Mouse (Mus musculus): ENCODE measurements around the gene Apex2. TPM values are rescaled to one million over a fixed set of nuclear protein-coding genes. Genes with fewer than 3 reads are reported as not detected.

Gene Apex2
- polyA plus RNA-seq (2015; fragmentation: Nextera tagmentation; extraction: Ambion mirVana): 9.8 and 10.2 TPM in 2 replicates

DNA sequence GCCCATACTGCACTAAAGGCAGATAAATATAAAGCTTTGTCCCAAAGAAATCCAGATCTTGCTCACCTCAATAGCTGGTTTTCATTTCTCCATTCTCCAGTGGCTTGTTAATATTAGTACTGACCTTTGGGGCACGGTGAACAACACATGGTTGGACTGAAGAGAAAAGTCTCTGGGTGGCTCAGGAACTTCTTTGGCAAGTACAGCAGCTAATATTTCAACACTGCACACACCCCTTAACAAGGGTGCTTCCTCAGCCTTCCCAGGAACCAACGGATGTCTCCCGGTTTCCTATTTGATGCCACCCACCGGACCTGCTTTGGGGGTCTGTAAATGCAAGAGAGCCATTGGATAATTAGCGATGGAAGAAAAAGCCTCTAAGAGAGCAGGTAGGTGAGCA lies at the start of gene Apex2:
Apex2 (minus strand) TSS at position 173 of the 400 bp plus-strand sequence.

DNA sequence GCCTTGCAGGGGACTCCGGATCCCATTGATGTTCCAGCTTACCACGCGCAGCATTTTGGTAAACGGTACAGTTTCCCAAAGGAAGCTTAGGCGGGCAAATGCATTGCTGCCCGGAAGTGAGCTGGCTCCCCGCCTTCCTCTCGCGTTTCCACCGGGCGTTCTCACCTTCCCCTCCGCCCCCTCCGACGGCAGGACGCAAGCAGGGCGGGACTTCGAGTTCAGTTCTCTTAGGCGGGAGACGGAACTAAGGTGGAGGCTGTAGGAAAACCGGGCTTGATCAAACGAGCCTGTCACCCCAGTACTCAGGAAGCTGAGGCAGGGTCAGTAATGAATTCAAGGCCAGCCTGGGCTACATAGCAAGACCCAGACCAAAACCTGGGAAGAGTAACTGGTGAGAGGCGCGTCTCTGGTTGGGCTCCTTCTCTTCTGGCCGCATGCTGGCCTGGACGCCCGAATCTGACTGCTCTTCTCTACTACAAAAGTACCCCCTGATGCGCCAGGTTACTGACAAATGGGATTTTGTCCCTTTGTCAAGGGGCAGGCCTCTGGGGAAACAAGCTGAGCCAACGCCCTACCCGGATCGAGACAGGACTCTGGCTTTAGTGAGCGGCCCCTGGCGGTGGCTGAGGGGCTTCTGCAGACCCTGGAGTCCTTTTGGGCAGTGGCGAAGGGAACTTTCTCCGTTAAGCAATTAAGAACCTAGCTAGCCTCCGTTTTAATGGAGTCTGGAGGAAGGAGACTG lies 1.5 kb downstream of the Apex2 start, which contains the start of gene Pfkfb1:
Pfkfb1 (plus strand) TSS at position 207 of the 742 bp plus-strand sequence.

GRCm38 (mm10) chrX:150547239-150547638 lies 42.4 kb downstream of the Apex2 start, which contains the start of gene Alas2:
Gene Alas2 (plus strand): TSS chrX:150547375.

Other genes starting within 250 kb of the Apex2 start
- 13.7 and 14.6 TPM in 2 replicates for gene Tmem29, start 130.7 kb downstream of the Apex2 start, polyA plus RNA-seq (2015; fragmentation: Nextera tagmentation; extraction: Ambion mirVana)
- gene Alas2, start 42.5 kb downstream of the Apex2 start, polyA plus RNA-seq (2015; fragmentation: Nextera tagmentation; extraction: Ambion mirVana): 814 and 816 TPM in 2 replicates
- gene Pfkfb1, start 1.6 kb downstream of the Apex2 start, polyA plus RNA-seq (2015; fragmentation: Nextera tagmentation; extraction: Ambion mirVana): 4.1 and 5.4 TPM in 2 replicates
- 1.5 and 2.4 TPM in 2 replicates for gene Tro, start 67.7 kb upstream of the Apex2 start, polyA plus RNA-seq (2015; fragmentation: Nextera tagmentation; extraction: Ambion mirVana)
- gene Maged2, start 224.5 kb upstream of the Apex2 start, polyA plus RNA-seq (2015; fragmentation: Nextera tagmentation; extraction: Ambion mirVana): 85.0 and 110 TPM in 2 replicates